Mouse (Mus musculus) testis, adult 2 months (tissue): Measurements from ENCODE around the gene Pcgf3. TPM values are rescaled to one million over a fixed set of nuclear protein-coding genes. Genes with fewer than 3 reads are reported as not detected.
A peak's percentile ranks its signal among the peaks of the same experiment; 100 is the strongest.

Experiments used
- H3K27ac ChIP-seq: fragments of 200-500 bp; 2 replicates; pipeline ENCODE4 v1.5.1; 2012; ENCODE audit warnings: low read depth, low read length; ENCODE audit not compliant: control insufficient read depth, insufficient read depth
- H3K27me3 ChIP-seq: fragments of 200-500 bp; 2 replicates; pipeline ENCODE4 v1.6.1; 2012; ENCODE audit warnings: mild to moderate bottlenecking, low read length, moderate library complexity; ENCODE audit not compliant: control insufficient read depth, insufficient read depth
- H3K36me3 ChIP-seq: fragments of 200-500 bp; 2 replicates; pipeline ENCODE4 v1.6.1; 2012; ENCODE audit warnings: mild to moderate bottlenecking, low read length; ENCODE audit not compliant: control insufficient read depth, insufficient read depth
- H3K4me1 ChIP-seq: fragments of 200-500 bp; 2 replicates; pipeline ENCODE4 v1.6.1; 2012; ENCODE audit warnings: low read length; ENCODE audit not compliant: control insufficient read depth, insufficient read depth
- H3K4me3 ChIP-seq: fragments of 200-500 bp; 2 replicates; pipeline ENCODE4 v1.5.1; 2012; ENCODE audit warnings: low read depth, mild to moderate bottlenecking, low read length, moderate library complexity, mixed read lengths; ENCODE audit not compliant: control insufficient read depth
- CTCF ChIP-seq: fragments of 200-500 bp; IDR thresholded peaks from 2 replicates; pipeline ENCODE4 v1.5.1; 2012; ENCODE audit warnings: low read depth, mild to moderate bottlenecking, inconsistent platforms, low read length, moderate library complexity; ENCODE audit not compliant: control insufficient read depth, insufficient read depth, insufficient replicate concordance
- POLR2A ChIP-seq: fragments of 200-500 bp; IDR thresholded peaks from 2 replicates; pipeline ENCODE4 v1.6.1; 2012; ENCODE audit warnings: low read depth, mild to moderate bottlenecking, inconsistent platforms, low read length, moderate library complexity; ENCODE audit not compliant: control insufficient read depth
- polyA plus RNA-seq: library from polyadenylated mRNA; depleted of rRNA; stranded (reverse); fragments of >200 nt; gene quantifications from 2 replicates; pipeline ENCODE4 v1.2.3, GENCODE M21; 2012; rRNA removed

Pcgf3 gene
- 3.5 and 4.3 TPM in 2 replicates for polyA plus RNA-seq

DNA sequence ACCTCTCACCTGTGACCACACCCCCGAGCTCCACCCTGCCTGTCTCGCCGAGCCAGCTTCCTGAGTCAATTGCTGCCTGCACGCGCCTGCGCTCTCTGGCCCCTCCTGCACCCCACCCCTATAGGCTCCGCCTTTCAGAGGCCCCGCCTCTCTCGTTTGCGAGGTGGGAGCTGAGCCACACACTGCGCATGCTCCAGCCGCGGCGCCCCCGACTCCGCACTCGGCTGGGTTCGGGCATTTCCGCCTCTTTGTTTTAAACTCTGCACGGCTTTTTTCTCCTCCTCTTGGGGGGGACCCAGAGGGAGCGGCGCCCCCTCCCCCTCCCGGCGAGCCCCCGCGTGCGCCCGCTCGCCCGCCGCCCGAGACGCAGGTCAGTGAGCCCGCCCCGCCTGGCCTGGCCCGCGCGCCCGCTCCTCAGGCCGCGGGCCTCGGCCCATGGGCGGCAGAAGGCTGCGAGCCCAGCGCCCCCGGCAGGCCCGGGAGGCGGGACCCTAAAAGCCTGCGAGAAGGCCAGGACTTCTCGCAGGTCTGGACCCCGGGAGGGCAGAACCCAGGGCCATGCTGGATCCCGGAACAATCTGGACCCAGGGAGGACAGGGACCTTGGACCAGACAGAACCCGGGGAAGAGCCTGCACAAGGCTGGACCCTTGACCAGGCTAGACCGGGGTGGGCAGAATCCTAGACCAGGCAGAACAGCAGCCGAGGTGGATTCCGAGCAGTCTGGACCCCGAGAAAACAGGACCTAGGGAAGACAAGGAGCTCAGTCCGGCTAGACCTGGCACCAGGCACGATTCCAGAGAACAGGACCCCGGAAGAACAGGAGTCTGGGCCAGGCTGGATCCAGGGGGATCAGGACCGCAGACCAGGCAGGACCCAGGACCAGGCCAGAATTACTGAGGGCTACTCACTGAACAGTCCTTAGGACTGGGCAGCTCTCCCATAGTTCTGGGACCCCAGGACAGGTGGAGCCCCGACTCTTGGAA is at the start of gene Pcgf3:
Gene Pcgf3, plus strand, starts transcription at position 151 of the 984 bp plus-strand sequence.
- Histone ChIP-seq H3K4me1 (peaks cover 16% of the 10 kb centered on the region), H3K27ac (peak within 1 kb of the TSS; percentile 37), H3K36me3 (no peaks in the 10 kb centered on the region), H3K27me3 (no peaks in the 10 kb centered on the region), H3K4me3 (peak within 1 kb of the TSS; percentile 80)
- peak; percentile 70 for TF ChIP-seq POLR2A
- no peak for TF ChIP-seq CTCF

DNA sequence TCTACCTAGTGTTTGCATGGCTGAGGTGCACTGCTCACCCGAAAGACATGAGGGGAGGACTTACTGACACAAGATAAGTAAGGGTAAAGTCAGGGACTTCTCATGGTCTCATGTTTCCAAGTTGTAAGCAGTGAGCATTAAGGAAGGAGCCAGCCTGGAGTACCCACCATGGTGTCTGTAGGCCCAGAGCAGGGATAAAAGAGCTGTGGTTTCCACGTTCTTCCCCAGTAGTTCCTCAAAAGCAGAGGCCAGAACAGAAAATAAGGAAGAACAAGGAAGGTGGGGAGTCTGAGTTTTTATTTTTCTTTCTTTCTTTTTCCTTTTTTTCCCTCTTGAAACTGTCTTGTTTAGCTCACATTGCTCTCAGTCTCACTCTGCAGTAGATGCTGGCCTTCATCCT is 46.3 kb upstream of the Pcgf3 start:
- Histone ChIP-seq H3K4me3 (no peak overlapping the region), H3K4me1 (no peaks in the 10 kb centered on the region), H3K27ac (no peak overlapping the region), H3K27me3 (no peaks in the 10 kb centered on the region), H3K36me3 (no peaks in the 10 kb centered on the region)
- TF ChIP-seq CTCF (no peak), POLR2A (no peak)

DNA sequence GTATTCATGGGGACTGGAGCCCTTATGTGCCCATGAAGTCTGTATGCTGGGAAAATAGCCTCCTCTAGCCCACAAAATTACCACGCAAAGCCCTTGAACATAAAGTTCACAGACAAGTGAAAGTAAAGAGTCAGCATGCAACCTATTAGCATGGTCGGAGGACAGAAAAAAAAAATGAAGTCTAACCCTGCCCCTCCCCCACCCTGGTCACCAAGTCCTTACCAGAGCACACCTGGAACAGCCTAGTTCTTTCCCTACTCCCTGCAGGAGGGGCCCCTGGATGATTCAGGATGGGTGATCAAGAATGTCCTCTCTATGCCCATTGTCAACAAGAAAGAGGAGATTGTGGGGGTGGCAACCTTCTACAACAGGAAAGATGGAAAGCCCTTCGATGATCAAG is 38.3 kb upstream of the Pcgf3 start:
- TF ChIP-seq CTCF (no peak), POLR2A (no peak)

DNA sequence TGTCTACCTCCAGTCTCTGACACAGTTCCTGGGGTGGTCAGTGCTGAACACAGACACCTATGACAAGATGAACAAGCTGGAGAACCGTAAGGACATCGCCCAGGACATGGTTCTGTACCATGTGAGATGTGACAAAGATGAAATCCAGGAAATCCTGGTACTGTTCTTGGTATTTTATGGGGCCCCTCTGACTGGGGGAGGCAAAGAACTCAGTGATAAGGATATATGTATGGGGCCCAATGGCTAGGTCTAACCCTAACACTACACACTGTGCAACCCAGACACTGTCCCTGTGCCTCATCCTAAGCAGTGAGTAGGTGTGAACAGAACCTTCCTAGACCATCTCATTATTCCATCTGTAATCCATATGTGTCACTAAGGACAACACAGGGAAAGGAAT is 37.6 kb upstream of the Pcgf3 start:
- Histone ChIP-seq H3K4me1 (no peaks in the 10 kb centered on the region), H3K36me3 (no peaks in the 10 kb centered on the region), H3K27me3 (no peaks in the 10 kb centered on the region), H3K4me3 (no peak overlapping the region), H3K27ac (no peak overlapping the region)
- TF ChIP-seq CTCF (no peak), POLR2A (no peak)

More for the DNA sequence above, 38.3 kb upstream of the Pcgf3 start:
- no peak overlapping the region for H3K27ac ChIP-seq
- no peaks in the 10 kb centered on the region for H3K27me3 ChIP-seq
- no peaks in the 10 kb centered on the region for H3K36me3 ChIP-seq
- H3K4me3 ChIP-seq, result no peak overlapping the region
- H3K4me1 ChIP-seq, result no peaks in the 10 kb centered on the region

DNA sequence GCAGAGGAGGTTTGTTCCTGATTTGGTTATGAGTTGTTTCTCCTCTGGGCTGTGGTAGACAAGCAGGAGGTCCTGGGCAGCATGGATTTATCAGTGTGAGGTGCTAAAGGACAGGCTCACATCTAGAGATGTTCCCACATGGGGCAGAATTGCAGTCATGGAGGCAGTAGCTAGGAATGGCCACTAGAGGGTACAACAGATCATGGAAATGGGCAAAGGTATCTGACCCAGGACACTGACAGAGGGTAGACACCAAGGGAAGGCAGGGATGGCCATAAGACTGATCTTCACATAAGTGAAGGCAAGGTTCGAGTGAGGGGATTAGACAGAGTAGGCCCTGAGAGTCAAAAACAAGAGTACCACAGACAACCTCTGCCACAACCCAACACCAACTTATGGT is 33.8 kb upstream of the Pcgf3 start:
- TF ChIP-seq CTCF, result no peak; the same call in 1 of the 2 replicates
- H3K27me3 ChIP-seq, result no peaks in the 10 kb centered on the region
- no peaks in the 10 kb centered on the region for H3K4me1 ChIP-seq
- H3K4me3 ChIP-seq, result no peak overlapping the region
- no peak overlapping the region for H3K27ac ChIP-seq
- no peaks in the 10 kb centered on the region; the same call in 1 of the 2 replicates for H3K36me3 ChIP-seq

DNA sequence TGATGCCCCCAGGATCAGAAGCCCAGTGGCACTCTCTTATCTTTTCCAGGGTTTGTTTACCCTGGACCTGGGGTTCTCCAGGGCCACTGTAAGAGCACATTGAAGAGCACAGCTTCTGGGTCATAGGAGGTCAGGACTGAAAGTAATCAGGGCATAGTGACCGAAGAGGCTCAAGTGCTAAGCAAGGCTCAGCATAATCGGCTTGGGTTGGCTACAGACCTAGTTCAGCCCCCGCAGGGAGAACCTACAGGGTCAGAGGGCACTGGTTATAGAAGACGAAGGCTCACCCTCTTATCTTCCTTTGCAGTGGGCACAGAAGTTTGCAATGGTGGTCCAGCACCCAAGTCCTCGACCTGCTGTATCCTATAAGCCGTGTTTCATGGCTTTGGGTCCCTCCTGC is 29.8 kb upstream of the Pcgf3 start:
- TF ChIP-seq CTCF (no peak), POLR2A (no peak)
- no peak overlapping the region for H3K27ac ChIP-seq

DNA sequence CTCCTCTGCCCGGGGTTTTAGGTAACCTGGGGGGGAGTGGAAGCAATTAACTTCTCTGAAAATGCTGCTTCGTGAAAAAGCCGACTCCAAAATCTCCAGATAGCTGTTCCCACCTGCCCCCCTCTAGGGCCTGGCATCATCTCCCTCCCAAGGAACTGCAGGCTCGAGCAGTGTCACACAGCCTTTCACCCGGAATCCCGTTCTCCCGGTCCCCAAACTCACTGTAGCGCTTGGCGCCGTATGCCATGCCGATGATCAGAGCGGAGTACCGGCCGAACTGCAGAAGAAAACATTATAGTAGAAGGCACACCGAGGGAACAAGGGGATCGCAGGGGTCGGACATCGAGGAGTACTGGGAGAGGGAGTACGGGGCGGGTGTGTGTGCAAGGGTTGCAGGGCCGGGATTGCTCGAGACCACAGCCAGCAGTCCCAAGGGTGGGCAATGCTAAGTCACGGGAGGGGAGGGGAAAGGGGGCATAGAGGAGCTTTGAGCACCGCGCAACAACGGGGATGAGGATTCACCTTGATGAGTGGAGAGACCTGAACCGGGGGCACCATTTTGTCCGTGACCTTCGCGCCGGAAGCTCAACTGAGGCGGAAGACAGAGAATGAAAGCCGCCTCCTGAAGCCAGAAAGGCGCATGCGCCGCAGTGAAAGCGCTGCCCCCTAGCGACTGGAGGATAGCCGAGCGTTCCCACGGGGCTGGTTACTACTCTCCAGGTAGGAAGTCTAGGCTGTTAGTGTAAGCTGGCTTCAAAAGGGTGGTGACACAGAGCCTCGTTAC is 27.0 kb upstream of the Pcgf3 start, which contains the start of gene Atp5k:
Gene Atp5k, minus strand, starts transcription at position 645 of the 784 bp plus-strand sequence.
- H3K27ac ChIP-seq, result peak within 1 kb of the TSS; percentile 57

More for the DNA sequence above, 29.8 kb upstream of the Pcgf3 start:
- Histone ChIP-seq H3K4me3 (no peak overlapping the region), H3K36me3 (no peaks in the 10 kb centered on the region; the same call in 1 of the 2 replicates), H3K4me1 (peaks cover 7% of the 10 kb centered on the region), H3K27me3 (no peaks in the 10 kb centered on the region)

More for the DNA sequence above, 27.0 kb upstream of the Pcgf3 start, which contains the start of gene Atp5k:
- TF ChIP-seq POLR2A (peak; percentile 82), CTCF (peak; percentile 78; the same call in 1 of the 2 replicates)
- peak within 1 kb of the TSS; percentile 99 for H3K4me3 ChIP-seq
- H3K36me3 ChIP-seq, result no peaks in the 10 kb centered on the region; the same call in 1 of the 2 replicates
- H3K27me3 ChIP-seq, result no peaks in the 10 kb centered on the region
- peaks cover 7% of the 10 kb centered on the region for H3K4me1 ChIP-seq
